Mouse (Mus musculus) limb, embryonic 10.5 days (tissue): Measurements from ENCODE around the gene Mlip. TPM values are rescaled to one million over a fixed set of nuclear protein-coding genes. Genes with fewer than 3 reads are reported as not detected.

Experiments
- DNase-seq: peaks from one replicate; pipeline ENCODE4 v3.0.0-alpha.2; 2017; ENCODE audit warnings: low spot score
- H3K27ac ChIP-seq: fragments of 300-500 bp; sonication (generic); 2 replicates; pipeline ENCODE4 v1.5.1; 2016; ENCODE audit warnings: mild to moderate bottlenecking
- H3K27me3 ChIP-seq: fragments of 300-500 bp; sonication (generic); 2 replicates; pipeline ENCODE4 v1.6.1; 2016; ENCODE audit warnings: low read depth, mild to moderate bottlenecking; ENCODE audit not compliant: poor library complexity, severe bottlenecking
- H3K36me3 ChIP-seq: fragments of 300-500 bp; sonication (generic); 2 replicates; pipeline ENCODE4 v1.6.1; 2016; ENCODE audit warnings: mild to moderate bottlenecking, moderate library complexity
- H3K4me1 ChIP-seq: fragments of 300-500 bp; sonication (generic); 2 replicates; pipeline ENCODE4 v1.6.1; 2016
- H3K4me3 ChIP-seq: fragments of 300-500 bp; sonication (generic); 2 replicates; pipeline ENCODE4 v1.5.1; 2016; ENCODE audit warnings: mild to moderate bottlenecking, moderate library complexity
- H3K9me3 ChIP-seq: fragments of 300-500 bp; sonication (generic); replicated peaks from 2 replicates; pipeline ENCODE4 v1.6.1; 2016; ENCODE audit warnings: mild to moderate bottlenecking
- WGBS: fragments of 180-500 bp; shearing (Covaris S2); methylation state at CpG from one replicate; pipeline ENCODE4 v1.1.7; 2016; 5-methylcytosine and 5-hydroxymethylcytosine counted together
- polyA plus RNA-seq: library from polyadenylated mRNA; unstranded; fragments of >200 nt; fragmentation: Nextera tagmentation; extraction: Ambion mirVana; gene quantifications from 2 replicates; pipeline ENCODE4 v1.2.1, GENCODE M21; 2016

The Mlip gene
- polyA plus RNA-seq, 1 experiment from 2014 or later = 0.25 TPM

- WGBS = 62% methylated on average over 4 of the region's 4 CpGs
- H3K27me3 ChIP-seq = no peaks in the 10 kb centered on the region
- no peaks in the 10 kb centered on the region for H3K4me1 ChIP-seq
- no peaks in the 10 kb centered on the region for H3K9me3 ChIP-seq
- H3K36me3 ChIP-seq = no peaks in the 10 kb centered on the region
- no peak for DNase-seq
- no peak overlapping the region for H3K27ac ChIP-seq
- H3K4me3 ChIP-seq = no peak overlapping the region
Measured at GRCm38 (mm10) chr9:77259052-77259451, 93.7 kb downstream of the Mlip start.

GRCm38 (mm10) chr9:77258265-77258664 lies 94.5 kb downstream of the Mlip start:
- Histone ChIP-seq H3K4me1 (no peaks in the 10 kb centered on the region), H3K4me3 (no peak overlapping the region), H3K9me3 (no peaks in the 10 kb centered on the region), H3K36me3 (no peaks in the 10 kb centered on the region), H3K27me3 (no peaks in the 10 kb centered on the region), H3K27ac (no peak overlapping the region)
- no peak for DNase-seq
- WGBS = 90% methylated on average over 6 of the region's 6 CpGs

GRCm38 (mm10) chr9:77254514-77254913 lies 98.3 kb downstream of the Mlip start:
- Histone ChIP-seq H3K36me3 (no peaks in the 10 kb centered on the region), H3K4me1 (no peaks in the 10 kb centered on the region), H3K4me3 (no peak overlapping the region), H3K27ac (no peak overlapping the region), H3K9me3 (no peaks in the 10 kb centered on the region), H3K27me3 (no peaks in the 10 kb centered on the region)
- WGBS = 96% methylated on average over 3 of the region's 3 CpGs
- DNase-seq = no peak

- Histone ChIP-seq H3K36me3 (no peaks in the 10 kb centered on the region), H3K27ac (no peak overlapping the region), H3K4me3 (no peak overlapping the region), H3K4me1 (no peaks in the 10 kb centered on the region), H3K9me3 (no peaks in the 10 kb centered on the region), H3K27me3 (no peaks in the 10 kb centered on the region)
- no peak for DNase-seq
- WGBS = 92% methylated on average over 4 of the region's 4 CpGs
Measured at GRCm38 (mm10) chr9:77252761-77253160, 100.0 kb downstream of the Mlip start.

- WGBS = 92% methylated on average over 7 of the region's 7 CpGs
- H3K4me1 ChIP-seq = no peaks in the 10 kb centered on the region
- DNase-seq = no peak
- no peaks in the 10 kb centered on the region for H3K36me3 ChIP-seq
- H3K27ac ChIP-seq = no peak overlapping the region
- no peaks in the 10 kb centered on the region for H3K27me3 ChIP-seq
- H3K4me3 ChIP-seq = no peak overlapping the region
- H3K9me3 ChIP-seq = no peaks in the 10 kb centered on the region
Measured at GRCm38 (mm10) chr9:77252134-77252533, 100.6 kb downstream of the Mlip start.

GRCm38 (mm10) chr9:77251511-77252112 lies 101.2 kb downstream of the Mlip start:
- no peaks in the 10 kb centered on the region for H3K9me3 ChIP-seq
- 89% methylated on average over 18 of the region's 18 CpGs for WGBS
- H3K36me3 ChIP-seq = no peaks in the 10 kb centered on the region
- DNase-seq = no peak
- no peak overlapping the region for H3K4me3 ChIP-seq
- H3K27ac ChIP-seq = no peak overlapping the region
- H3K27me3 ChIP-seq = no peaks in the 10 kb centered on the region
- no peaks in the 10 kb centered on the region for H3K4me1 ChIP-seq

- Histone ChIP-seq H3K4me1 (no peaks in the 10 kb centered on the region), H3K9me3 (no peaks in the 10 kb centered on the region), H3K4me3 (no peak overlapping the region), H3K27me3 (no peaks in the 10 kb centered on the region), H3K36me3 (no peaks in the 10 kb centered on the region), H3K27ac (no peak overlapping the region)
- no peak for DNase-seq
- 75% methylated on average over 1 of the region's 1 CpGs for WGBS
Measured at GRCm38 (mm10) chr9:77198250-77198649, 154.5 kb downstream of the Mlip start.

GRCm38 (mm10) chr9:77179486-77179885 lies 173.3 kb downstream of the Mlip start:
- Histone ChIP-seq H3K9me3 (no peaks in the 10 kb centered on the region), H3K4me3 (no peak overlapping the region), H3K27ac (no peak overlapping the region), H3K4me1 (no peaks in the 10 kb centered on the region), H3K36me3 (no peaks in the 10 kb centered on the region), H3K27me3 (no peaks in the 10 kb centered on the region)
- 93% methylated on average over 3 of the region's 3 CpGs for WGBS
- DNase-seq = no peak

GRCm38 (mm10) chr9:77175870-77176269 lies 176.9 kb downstream of the Mlip start:
- Histone ChIP-seq H3K4me3 (no peak overlapping the region), H3K36me3 (no peaks in the 10 kb centered on the region), H3K27ac (no peak overlapping the region), H3K27me3 (no peaks in the 10 kb centered on the region), H3K9me3 (no peaks in the 10 kb centered on the region), H3K4me1 (no peaks in the 10 kb centered on the region)
- DNase-seq = no peak
- WGBS = 91% methylated on average over 3 of the region's 3 CpGs

GRCm38 (mm10) chr9:77172044-77172443 lies 180.7 kb downstream of the Mlip start:
- 93% methylated on average over 5 of the region's 5 CpGs for WGBS
- H3K9me3 ChIP-seq = no peaks in the 10 kb centered on the region
- no peaks in the 10 kb centered on the region for H3K27me3 ChIP-seq
- H3K4me1 ChIP-seq = no peaks in the 10 kb centered on the region
- H3K4me3 ChIP-seq = no peak overlapping the region
- no peak for DNase-seq
- no peaks in the 10 kb centered on the region for H3K36me3 ChIP-seq
- H3K27ac ChIP-seq = no peak overlapping the region

GRCm38 (mm10) chr9:77165877-77166276 lies 186.9 kb downstream of the Mlip start:
- Histone ChIP-seq H3K4me1 (peaks cover 8% of the 10 kb centered on the region), H3K27ac (no peak overlapping the region), H3K9me3 (no peaks in the 10 kb centered on the region), H3K27me3 (no peaks in the 10 kb centered on the region), H3K36me3 (no peaks in the 10 kb centered on the region), H3K4me3 (no peak overlapping the region)
- 90% methylated on average over 6 of the region's 6 CpGs for WGBS
- no peak for DNase-seq

- Histone ChIP-seq H3K4me1 (peaks cover 8% of the 10 kb centered on the region), H3K27me3 (no peaks in the 10 kb centered on the region), H3K4me3 (no peak overlapping the region), H3K9me3 (no peaks in the 10 kb centered on the region), H3K36me3 (no peaks in the 10 kb centered on the region), H3K27ac (no peak overlapping the region)
- no peak for DNase-seq
- WGBS = 82% methylated on average over 5 of the region's 5 CpGs
Measured at GRCm38 (mm10) chr9:77161764-77162163, 191.0 kb downstream of the Mlip start.

- Histone ChIP-seq H3K4me3 (no peak overlapping the region), H3K27me3 (no peaks in the 10 kb centered on the region), H3K27ac (no peak overlapping the region), H3K9me3 (no peaks in the 10 kb centered on the region), H3K4me1 (no peaks in the 10 kb centered on the region), H3K36me3 (no peaks in the 10 kb centered on the region)
- WGBS = 85% methylated on average over 4 of the region's 4 CpGs
- no peak for DNase-seq
Measured at GRCm38 (mm10) chr9:77160277-77160926, 192.4 kb downstream of the Mlip start.
